In genomic region chr12:72361701-72362354, GRCm38 (mm10) we compare ENCODE assay signal across 14 mouse cellular contexts. TPM values are rescaled to one million over a fixed set of nuclear protein-coding genes. Genes with fewer than 3 reads are reported as not detected.
A peak's percentile ranks its signal among the peaks of the same experiment; 100 is the strongest.
DNase-seq lines count a peak whose midpoint lies in the region; ATAC-seq and TF ChIP-seq lines count a peak whose summit lies in the region.
"Had no signal": no experiment of that assay in that cellular context is flagged by ENCODE, and none has a peak within 500 bp of the region (broad histone marks: within the 10 kb centered on the region; RNA-seq: fewer than 3 reads in every experiment).

No protein-coding gene starts in this region.

- TF ChIP-seq POLR2A in liver, adult 2 months (IDR thresholded peaks at IDR 0.05; ENCODE audit: extremely low read depth, insufficient read depth, low read length): no peak

- 69% methylated on average over 9 of the region's 9 CpGs for WGBS in liver, adult 2 months
- WGBS in liver, embryonic 12.5 days (ENCODE audit: insufficient replicate concordance): 19% methylated on average over 9 of the region's 9 CpGs
- 5% methylated on average over 9 of the region's 9 CpGs for WGBS in macrophage (ENCODE audit: missing documents)
- WGBS in heart, embryonic 11.5 days (ENCODE audit: insufficient replicate concordance): 52% methylated on average over 9 of the region's 9 CpGs
- WGBS in kidney, embryonic 14.5 days: 61% methylated on average over 9 of the region's 9 CpGs

- no peak for TF ChIP-seq CTCF in liver, adult 2 months (IDR thresholded peaks at IDR 0.05; ENCODE audit: low read depth, low read length)

- no peaks in the 10 kb centered on the region for H3K4me1 ChIP-seq in liver, adult 2 months (ENCODE audit: control insufficient read depth, insufficient read depth, low read length)
- no peaks in the 10 kb centered on the region for H3K4me1 ChIP-seq in liver, embryonic 12.5 days
- peaks cover 16% of the 10 kb centered on the region for H3K4me1 ChIP-seq in heart, embryonic 11.5 days (ENCODE audit: control insufficient read depth, insufficient read depth, low read length)
- no peaks in the 10 kb centered on the region for H3K4me1 ChIP-seq in kidney, embryonic 14.5 days (ENCODE audit: control insufficient read depth, insufficient read depth, low read length)

- DNase-seq in liver, adult 2 months (ENCODE audit: extremely low read depth, low read depth, low spot score): peak; percentile 31
- DNase-seq in T-cell, adult 2 months (ENCODE audit: low spot score): peak; percentile 12
- peak; percentile 67 for DNase-seq in spleen, postnatal 36 days (ENCODE audit: low spot score in 2 of 2)
- DNase-seq in Muller cell, postnatal 12 days (ENCODE audit: inconsistent ontology term): no peak
- DNase-seq: adrenal gland, adult 8-10 months; cerebellum, adult 8-10 months had no signal

- no peak overlapping the region for H3K4me3 ChIP-seq in liver, adult 2 months (ENCODE audit: insufficient read depth, low read depth, low read length)
- H3K4me3 ChIP-seq in liver, embryonic 12.5 days: no peak overlapping the region
- H3K4me3 ChIP-seq in macrophage (ENCODE audit: inconsistent target): no peak overlapping the region
- no peak overlapping the region for H3K4me3 ChIP-seq in heart, embryonic 11.5 days (ENCODE audit: low read depth, low read length)
- H3K4me3 ChIP-seq in kidney, embryonic 14.5 days (ENCODE audit: low read length): no peak overlapping the region
- H3K4me3 ChIP-seq: embryonic facial prominence, embryonic 12.5 days; heart, adult 2 months had no signal

- no peak overlapping the region for H3K4me2 ChIP-seq in liver, embryonic 12.5 days
- no peak overlapping the region for H3K4me2 ChIP-seq in heart, embryonic 11.5 days
- H3K4me2 ChIP-seq in kidney, embryonic 14.5 days (replicated peaks; ENCODE audit: low read depth, low read length): no peak overlapping the region
- H3K4me2 ChIP-seq: embryonic facial prominence, embryonic 12.5 days; midbrain, embryonic 11.5 days had no signal

- H3K79me2 ChIP-seq in liver, adult 2 months (ENCODE audit: control insufficient read depth, insufficient read depth, low read length): no peaks in the 10 kb centered on the region
- H3K79me2 ChIP-seq in macrophage (ENCODE audit: inconsistent target): no peaks in the 10 kb centered on the region

- H3K27me3 ChIP-seq in liver, adult 2 months (ENCODE audit: control insufficient read depth, insufficient read depth, low read length): no peaks in the 10 kb centered on the region; the same call in 1 of the 2 replicates
- H3K27me3 ChIP-seq in liver, embryonic 12.5 days (replicated peaks): no peaks in the 10 kb centered on the region
- no peaks in the 10 kb centered on the region for H3K27me3 ChIP-seq in heart, embryonic 11.5 days (ENCODE audit: control insufficient read depth, insufficient read depth, low read length)
- no peaks in the 10 kb centered on the region for H3K27me3 ChIP-seq in kidney, embryonic 14.5 days (ENCODE audit: control insufficient read depth, insufficient read depth, low read length)
- H3K27me3 ChIP-seq: embryonic facial prominence, embryonic 12.5 days had no signal

- H3K36me3 ChIP-seq in liver, adult 2 months (ENCODE audit: control insufficient read depth, insufficient read depth, low read length): no peaks in the 10 kb centered on the region
- no peaks in the 10 kb centered on the region for H3K36me3 ChIP-seq in liver, embryonic 12.5 days
- H3K36me3 ChIP-seq in macrophage (ENCODE audit: inconsistent target): no peaks in the 10 kb centered on the region
- H3K36me3 ChIP-seq in heart, embryonic 11.5 days (ENCODE audit: control insufficient read depth, insufficient read depth, low read length): no peaks in the 10 kb centered on the region
- no peaks in the 10 kb centered on the region for H3K36me3 ChIP-seq in kidney, embryonic 14.5 days (ENCODE audit: control insufficient read depth, insufficient read depth, low read length)
- H3K36me3 ChIP-seq: embryonic facial prominence, embryonic 12.5 days; G1E had no signal

- no peak overlapping the region for H3K27ac ChIP-seq in liver, adult 2 months (replicated peaks; ENCODE audit: insufficient read depth, low read depth, low read length)
- H3K27ac ChIP-seq in liver, embryonic 12.5 days: no peak overlapping the region
- H3K27ac ChIP-seq in macrophage: peak overlapping the region; percentile 25
- no peak overlapping the region for H3K27ac ChIP-seq in heart, embryonic 11.5 days (ENCODE audit: low read depth, low read length)
- no peak overlapping the region for H3K27ac ChIP-seq in kidney, embryonic 14.5 days (ENCODE audit: low read depth, low read length)
- H3K27ac ChIP-seq: embryonic facial prominence, embryonic 12.5 days; heart, adult 2 months had no signal

- ATAC-seq in liver, embryonic 12.5 days: no peak
- no peak for ATAC-seq in heart, embryonic 11.5 days (replicated peaks; ENCODE audit: insufficient number of reproducible peaks, low FRiP score, low TSS enrichment)
- ATAC-seq in kidney, embryonic 14.5 days (ENCODE audit: low FRiP score, low TSS enrichment): no peak

- H3K9me3 ChIP-seq in liver, embryonic 12.5 days (replicated peaks): no peaks in the 10 kb centered on the region
- H3K9me3 ChIP-seq in heart, embryonic 11.5 days (replicated peaks; ENCODE audit: control insufficient read depth, low read length): no peaks in the 10 kb centered on the region
- no peaks in the 10 kb centered on the region for H3K9me3 ChIP-seq in kidney, embryonic 14.5 days (ENCODE audit: control insufficient read depth, low read length)
- H3K9me3 ChIP-seq: embryonic facial prominence, embryonic 12.5 days; G1E had no signal

- H3K9ac ChIP-seq in liver, adult 2 months (ENCODE audit: low read depth, low read length): no peak overlapping the region
- no peak overlapping the region for H3K9ac ChIP-seq in liver, embryonic 12.5 days
- no peak overlapping the region for H3K9ac ChIP-seq in heart, embryonic 11.5 days (ENCODE audit: low read depth, low read length)
- no peak overlapping the region for H3K9ac ChIP-seq in kidney, embryonic 14.5 days (ENCODE audit: low read depth, low read length)
- H3K9ac ChIP-seq: embryonic facial prominence, embryonic 12.5 days had no signal

RNA-seq across cellular contexts. Expression of gene Rtn1, which starts 47.0 kb away (rescaled TPM):
- total RNA-seq in liver, adult 2 months (2014; rRNA removed): 0.46 and 0.47 TPM in 2 replicates
- 0.76 and 1.4 TPM in 2 replicates for polyA plus RNA-seq in liver, adult 2 months (2012; rRNA removed)
- 1.2 TPM in 2 replicates for polyA plus RNA-seq in liver, embryonic 12.5 days (2016; fragmentation: Nextera tagmentation; extraction: Ambion mirVana)
- total RNA-seq in macrophage (2018; cell fraction: chromatin; rRNA removed): 1 to 10 TPM in 12 of 26 experiments, under 1 TPM in 14; 0.33 to 5.9 (median 0.90) TPM
- 1 to 10 TPM in 16 of 26 experiments, under 1 TPM in 10; 0.68 to 2.0 (median 1.1) TPM for total RNA-seq in macrophage (2018; cell fraction: cytosol; rRNA removed)
- 1 to 10 TPM in 25 of 26 experiments, under 1 TPM in 1; 0.99 to 7.8 (median 2.0) TPM for total RNA-seq in macrophage (2018; cell fraction: nucleus; rRNA removed)
- polyA plus RNA-seq in macrophage (2018): 0.77 to 2.3 TPM (median 0.85 TPM) in 3 replicates
- polyA plus RNA-seq in heart, embryonic 11.5 days (2014; fragmentation: Nextera tagmentation; extraction: Ambion mirVana): 20.1 and 22.5 TPM in 2 replicates
- 3.2 and 3.6 TPM in 2 replicates for polyA plus RNA-seq in kidney, embryonic 14.5 days (2014; fragmentation: Nextera tagmentation; extraction: Ambion mirVana)
- polyA plus RNA-seq: G1E had no signal
